Mouse (Mus musculus) kidney, adult 2 months (tissue): ENCODE measurements at regions not wholly inside any gene's neighbourhood (a gene's known extent, or its start where the extent isn't known, plus 50 kb on each side); places are given as distances from the start of the nearest gene placed in this dataset.

Source experiments
- CTCF ChIP-seq: fragments of 200-500 bp; conservative IDR thresholded peaks from 2 replicates; pipeline ENCODE4 v1.5.1; 2011; ENCODE audit warnings: low read depth, mild to moderate bottlenecking, control low read depth, low read length, moderate library complexity, mixed read lengths; ENCODE audit not compliant: insufficient read depth, insufficient read length
- POLR2A ChIP-seq: fragments of 200-500 bp; IDR thresholded peaks from one replicate; pipeline ENCODE4 v1.6.1; 2011; ENCODE audit warnings: low read depth, low read length, control low read depth

GRCm38 (mm10) chr19:25813651-25814050 is 141.4 kb downstream of the Dmrt2 start:
- TF ChIP-seq CTCF: no peak
- no peak for TF ChIP-seq POLR2A
